Mouse (Mus musculus): Measurements from ENCODE around the gene Psen2.

The Psen2 gene

GRCm38 (mm10) chr1:180263364-180263997, at the start of gene Psen2:
Gene Psen2 (minus strand): TSS chr1:180263438.
- in situ Hi-C loops (cut with MboI; ENCODE audit: low pct_unique_long_range_greater_than_20kb in 1 of 2, low sequenced_read_pairs in 2 of 2, unreplicated experiment in 1 of 2) = loop anchor here (5.0 to 25.0 kb wide), 3 partner anchors 144 to 499 kb away; no protein-coding TSS in a partner anchor

GRCm38 (mm10) chr1:180312792-180313311, 49.6 kb upstream of the Psen2 start:
- in situ Hi-C loops (cut with MboI; ENCODE audit: low pct_unique_long_range_greater_than_20kb in 1 of 2, low sequenced_read_pairs in 2 of 2, unreplicated experiment in 1 of 2) = no loop called here

- in situ Hi-C loops (cut with MboI; ENCODE audit: low pct_unique_long_range_greater_than_20kb in 1 of 2, low sequenced_read_pairs in 2 of 2, unreplicated experiment in 1 of 2) = no loop called here
Measured at GRCm38 (mm10) chr1:180312286-180312685, 49.0 kb upstream of the Psen2 start.

- in situ Hi-C loops (cut with MboI; ENCODE audit: low pct_unique_long_range_greater_than_20kb in 1 of 2, low sequenced_read_pairs in 2 of 2, unreplicated experiment in 1 of 2) = no loop called here
Measured at GRCm38 (mm10) chr1:180308897-180309296, 45.7 kb upstream of the Psen2 start.

GRCm38 (mm10) chr1:180307661-180308060, 44.4 kb upstream of the Psen2 start:
- in situ Hi-C loops (cut with MboI; ENCODE audit: low pct_unique_long_range_greater_than_20kb in 1 of 2, low sequenced_read_pairs in 2 of 2, unreplicated experiment in 1 of 2) = no loop called here

GRCm38 (mm10) chr1:180306889-180307288, 43.7 kb upstream of the Psen2 start:
- in situ Hi-C loops (cut with MboI; ENCODE audit: low pct_unique_long_range_greater_than_20kb in 1 of 2, low sequenced_read_pairs in 2 of 2, unreplicated experiment in 1 of 2) = no loop called here

- in situ Hi-C loops (cut with MboI; ENCODE audit: low pct_unique_long_range_greater_than_20kb in 1 of 2, low sequenced_read_pairs in 2 of 2, unreplicated experiment in 1 of 2) = no loop called here
Measured at GRCm38 (mm10) chr1:180303600-180303999, 40.4 kb upstream of the Psen2 start.

- in situ Hi-C loops (cut with MboI; ENCODE audit: low pct_unique_long_range_greater_than_20kb in 1 of 2, low sequenced_read_pairs in 2 of 2, unreplicated experiment in 1 of 2) = no loop called here
Measured at GRCm38 (mm10) chr1:180302253-180303120, 39.2 kb upstream of the Psen2 start.

- in situ Hi-C loops (cut with MboI; ENCODE audit: low pct_unique_long_range_greater_than_20kb in 1 of 2, low sequenced_read_pairs in 2 of 2, unreplicated experiment in 1 of 2) = no loop called here
Measured at GRCm38 (mm10) chr1:180300997-180301396, 37.8 kb upstream of the Psen2 start.

- in situ Hi-C loops (cut with MboI; ENCODE audit: low pct_unique_long_range_greater_than_20kb in 1 of 2, low sequenced_read_pairs in 2 of 2, unreplicated experiment in 1 of 2) = no loop called here
Measured at GRCm38 (mm10) chr1:180300292-180300691, 37.1 kb upstream of the Psen2 start.

- in situ Hi-C loops (cut with MboI; ENCODE audit: low pct_unique_long_range_greater_than_20kb in 1 of 2, low sequenced_read_pairs in 2 of 2, unreplicated experiment in 1 of 2) = no loop called here
Measured at GRCm38 (mm10) chr1:180299697-180300096, 36.5 kb upstream of the Psen2 start.

- in situ Hi-C loops (cut with MboI; ENCODE audit: low pct_unique_long_range_greater_than_20kb in 1 of 2, low sequenced_read_pairs in 2 of 2, unreplicated experiment in 1 of 2) = no loop called here
Measured at GRCm38 (mm10) chr1:180296088-180296487, 32.9 kb upstream of the Psen2 start.

- in situ Hi-C loops (cut with MboI; ENCODE audit: low pct_unique_long_range_greater_than_20kb in 1 of 2, low sequenced_read_pairs in 2 of 2, unreplicated experiment in 1 of 2) = no loop called here
Measured at GRCm38 (mm10) chr1:180290358-180290757, 27.1 kb upstream of the Psen2 start.

GRCm38 (mm10) chr1:180289788-180290187, 26.6 kb upstream of the Psen2 start:
- in situ Hi-C loops (cut with MboI; ENCODE audit: low pct_unique_long_range_greater_than_20kb in 1 of 2, low sequenced_read_pairs in 2 of 2, unreplicated experiment in 1 of 2) = no loop called here

GRCm38 (mm10) chr1:180288872-180289468, 25.7 kb upstream of the Psen2 start:
- in situ Hi-C loops (cut with MboI; ENCODE audit: low pct_unique_long_range_greater_than_20kb in 1 of 2, low sequenced_read_pairs in 2 of 2, unreplicated experiment in 1 of 2) = no loop called here

- in situ Hi-C loops (cut with MboI; ENCODE audit: low pct_unique_long_range_greater_than_20kb in 1 of 2, low sequenced_read_pairs in 2 of 2, unreplicated experiment in 1 of 2) = no loop called here
Measured at GRCm38 (mm10) chr1:180288227-180288626, 25.0 kb upstream of the Psen2 start.

- in situ Hi-C loops (cut with MboI; ENCODE audit: low pct_unique_long_range_greater_than_20kb in 1 of 2, low sequenced_read_pairs in 2 of 2, unreplicated experiment in 1 of 2) = no loop called here
Measured at GRCm38 (mm10) chr1:180286081-180286831, 23.0 kb upstream of the Psen2 start.
